Mouse (Mus musculus) spleen, postnatal 4 days (tissue): ENCODE data around the gene Glrx5.

Source experiments
- DNase-seq, 2 experiments: peaks; one replicate each; pipeline ENCODE4 v3.0.0; 2022; ENCODE audit warnings: low spot score in 2 of 2

Gene Glrx5

DNA sequence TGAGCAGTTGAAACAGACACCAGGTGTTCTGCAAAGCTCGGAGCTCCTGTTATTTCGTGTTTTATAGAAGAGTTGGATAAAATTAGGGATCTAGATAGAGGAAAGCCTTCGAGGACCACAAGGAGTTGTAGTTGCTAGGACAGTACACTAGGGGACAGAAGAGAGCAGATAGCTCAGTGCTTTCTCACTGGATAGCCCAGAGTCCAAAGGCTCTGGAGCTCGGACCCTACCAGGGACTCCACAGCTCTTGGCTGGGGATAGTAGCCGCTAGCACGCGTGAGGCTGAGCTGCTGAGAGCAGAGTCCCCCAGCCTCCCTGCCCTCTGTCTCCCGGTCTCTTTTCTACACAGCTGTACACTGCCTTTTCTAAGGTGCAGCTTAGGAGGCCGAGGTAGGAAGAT is 41.2 kb downstream of the Glrx5 start:
- DNase-seq, result no peak

GRCm38 (mm10) chr12:105075496-105075895 is 43.0 kb downstream of the Glrx5 start:
- no peak for DNase-seq

GRCm38 (mm10) chr12:105076511-105076910 is 44.0 kb downstream of the Glrx5 start:
- DNase-seq, result no peak

- DNase-seq, result no peak
Observed at GRCm38 (mm10) chr12:105077232-105077631, 44.7 kb downstream of the Glrx5 start.

DNA sequence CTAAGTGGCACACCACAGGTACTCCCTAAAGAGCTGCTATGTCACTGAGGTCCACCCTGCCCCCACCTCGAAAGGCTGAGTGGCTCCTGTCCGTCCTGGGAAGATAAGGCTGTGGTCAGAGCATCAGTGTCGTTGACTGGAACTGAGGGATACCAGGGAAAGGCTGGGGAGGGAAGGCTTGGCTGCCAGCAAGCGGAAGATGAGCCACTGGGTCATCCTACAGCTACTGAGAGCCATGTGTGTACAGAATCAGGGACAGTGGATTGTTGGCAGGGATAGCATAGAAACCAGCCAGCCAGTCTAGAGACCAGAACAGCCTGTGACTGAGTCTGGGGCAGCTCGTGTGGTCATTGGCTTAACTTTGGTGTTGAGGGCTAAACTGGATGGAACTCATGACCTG is 51.7 kb downstream of the Glrx5 start:
- DNase-seq, result no peak

DNA sequence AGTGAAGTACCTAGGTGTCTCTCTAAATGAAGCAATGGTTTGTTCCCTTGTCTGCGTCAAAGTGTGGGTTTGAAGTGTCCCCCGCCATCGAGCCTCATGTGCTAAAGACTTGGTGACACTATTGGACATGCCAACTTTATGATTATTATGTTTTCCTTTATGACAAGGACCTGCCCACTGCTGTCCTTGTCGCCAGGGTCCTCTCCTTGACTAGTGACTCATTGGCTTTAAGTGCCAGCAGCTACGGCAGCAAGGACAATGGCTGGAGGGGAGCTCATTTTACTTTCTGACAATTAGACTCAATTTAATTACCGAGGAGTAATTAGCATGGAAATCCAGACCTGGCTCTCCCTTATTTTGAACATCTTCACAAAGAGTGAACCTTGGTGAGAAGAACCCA is 52.3 kb downstream of the Glrx5 start:
- DNase-seq, result no peak

GRCm38 (mm10) chr12:105085296-105085695 is 52.8 kb downstream of the Glrx5 start:
- no peak for DNase-seq

DNA sequence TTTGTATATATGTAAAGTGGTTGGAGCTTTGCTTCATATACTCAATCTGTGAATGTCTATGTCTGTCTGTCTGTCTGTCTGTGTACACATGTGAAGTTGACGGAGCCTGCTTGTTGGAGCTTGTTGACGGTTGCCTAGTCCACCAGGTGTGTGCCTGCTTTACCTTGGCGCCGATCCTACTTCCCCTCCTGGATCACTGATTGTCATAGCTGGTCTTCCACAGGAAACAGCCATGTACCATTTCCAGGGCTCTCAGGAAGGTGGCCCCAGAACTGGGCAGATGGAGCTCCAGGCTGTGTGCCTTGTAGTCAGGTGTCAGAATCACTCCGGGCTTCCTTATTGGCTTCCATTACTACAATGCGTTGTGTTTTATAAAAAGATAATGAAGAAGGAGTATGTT is 54.3 kb downstream of the Glrx5 start:
- DNase-seq, result no peak

DNA sequence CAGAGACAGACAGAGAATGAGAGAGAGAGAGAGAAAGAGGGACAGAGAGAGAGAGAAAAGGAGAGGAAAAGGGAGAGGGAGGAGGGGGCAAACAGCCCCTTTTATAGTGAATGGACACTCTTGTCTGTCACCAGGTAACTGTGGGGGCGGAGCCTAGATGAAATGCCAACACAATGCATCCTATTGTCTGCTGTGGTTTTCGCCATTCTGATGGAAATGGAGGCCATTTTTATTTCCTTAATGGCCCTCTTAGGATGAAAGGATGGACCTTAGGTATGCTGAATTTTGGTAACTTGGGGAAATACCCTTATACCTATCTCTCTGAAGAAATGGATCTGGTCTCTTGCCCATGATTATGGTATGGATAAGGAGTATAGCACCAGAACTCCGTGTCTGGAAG is 54.9 kb downstream of the Glrx5 start:
- DNase-seq, result no peak

- no peak for DNase-seq
Observed at GRCm38 (mm10) chr12:105089231-105089630, 56.7 kb downstream of the Glrx5 start.

- DNase-seq, result no peak
Observed at GRCm38 (mm10) chr12:105091604-105092003, 59.1 kb downstream of the Glrx5 start.
